8 mouse cellular contexts compared by ENCODE assay signal in the genomic region with DNA sequence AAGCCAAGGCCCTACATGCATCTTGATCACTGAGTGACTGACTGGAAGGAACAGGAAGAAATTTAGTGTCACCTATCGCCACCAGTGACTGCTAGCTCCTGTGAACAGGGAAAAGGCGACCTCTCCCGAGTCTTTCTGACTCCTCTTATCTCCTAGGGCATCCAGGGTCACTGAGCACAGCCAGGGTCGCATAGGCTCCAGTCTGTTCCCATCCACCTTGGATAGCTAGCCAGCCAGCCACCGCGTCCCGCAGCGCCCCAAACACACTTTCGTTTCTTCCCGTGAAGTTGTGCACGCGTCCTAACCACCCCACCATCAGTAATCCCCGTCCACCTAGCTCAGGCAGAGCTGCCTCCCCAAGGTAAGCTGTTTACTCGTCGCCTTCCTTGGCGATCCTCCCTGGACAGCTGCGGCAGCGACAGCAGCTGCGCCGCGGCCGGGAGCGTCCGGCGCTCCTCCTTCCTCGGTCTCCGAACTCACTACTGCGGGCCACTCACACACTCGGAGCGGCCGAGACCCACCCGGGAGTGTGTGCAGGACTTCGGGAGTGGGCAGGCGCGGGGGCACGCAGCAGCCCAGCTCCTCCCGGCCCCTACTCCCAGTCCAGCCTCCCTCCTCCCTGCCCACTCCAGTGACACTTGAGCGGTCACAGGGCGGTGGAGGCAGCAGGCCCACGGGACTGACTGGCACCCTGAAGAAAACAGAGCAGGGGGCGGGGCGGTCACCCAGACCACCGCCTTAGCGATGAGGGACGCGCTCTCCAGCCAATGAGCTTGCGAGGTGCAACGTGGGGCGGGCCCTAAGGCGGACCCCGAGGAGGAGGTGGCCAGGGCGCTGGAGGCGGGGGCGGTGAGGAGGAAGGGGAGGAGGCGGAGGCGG. TPM values are rescaled to one million over a fixed set of nuclear protein-coding genes. Genes with fewer than 3 reads are reported as not detected.
DNase-seq lines count a peak whose midpoint lies in the region; ATAC-seq and TF ChIP-seq lines count a peak whose summit lies in the region.

No protein-coding gene starts in this region.

- ATAC-seq in embryonic facial prominence, embryonic 15.5 days (ENCODE audit: insufficient number of reproducible peaks, low FRiP score, low TSS enrichment, low read depth), result peak; percentile 97
- ATAC-seq in kidney, embryonic 14.5 days (ENCODE audit: low FRiP score, low TSS enrichment), result peak; percentile 98
- ATAC-seq in limb, embryonic 15.5 days (ENCODE audit: insufficient number of reproducible peaks, low FRiP score, low TSS enrichment, low read depth), result peak; percentile 97

- no peaks in the 10 kb centered on the region for H3K27me3 ChIP-seq in embryonic facial prominence, embryonic 15.5 days
- H3K27me3 ChIP-seq in kidney, embryonic 14.5 days (ENCODE audit: control insufficient read depth, insufficient read depth, low read length), result no peaks in the 10 kb centered on the region
- H3K27me3 ChIP-seq in limb, embryonic 15.5 days, result no peaks in the 10 kb centered on the region

- H3K4me2 ChIP-seq in embryonic facial prominence, embryonic 15.5 days (replicated peaks), result peak overlapping the region; percentile 61
- H3K4me2 ChIP-seq in kidney, embryonic 14.5 days (replicated peaks; ENCODE audit: low read depth, low read length), result peak overlapping the region; percentile 59
- peak overlapping the region; percentile 74 for H3K4me2 ChIP-seq in limb, embryonic 15.5 days

- DNase-seq in 416B (ENCODE audit: low read depth), result peak; percentile 97
- peak; percentile 100 for DNase-seq in heart, adult 9 months (ENCODE audit: low spot score in 2 of 2)
- peak; percentile 95 to 99 for DNase-seq in monocyte, adult 2 months (ENCODE audit: low read depth in 1 of 2, low spot score in 2 of 2)
- DNase-seq in spleen, postnatal 36 days (ENCODE audit: low spot score in 2 of 2), result peak; percentile 99 to 100

- no peaks in the 10 kb centered on the region for H3K36me3 ChIP-seq in embryonic facial prominence, embryonic 15.5 days
- H3K36me3 ChIP-seq in kidney, embryonic 14.5 days (ENCODE audit: control insufficient read depth, insufficient read depth, low read length), result no peaks in the 10 kb centered on the region
- no peaks in the 10 kb centered on the region for H3K36me3 ChIP-seq in limb, embryonic 15.5 days

- no peaks in the 10 kb centered on the region for H3K9me3 ChIP-seq in embryonic facial prominence, embryonic 15.5 days (replicated peaks)
- H3K9me3 ChIP-seq in kidney, embryonic 14.5 days (ENCODE audit: control insufficient read depth, low read length), result no peaks in the 10 kb centered on the region
- no peaks in the 10 kb centered on the region for H3K9me3 ChIP-seq in limb, embryonic 15.5 days

- H3K27ac ChIP-seq in bone marrow, adult 2 months (ENCODE audit: control insufficient read depth, insufficient read depth, low read depth, low read length, poor library complexity), result peak overlapping the region; percentile 95
- peak overlapping the region; percentile 95 for H3K27ac ChIP-seq in embryonic facial prominence, embryonic 15.5 days (replicated peaks)
- peak overlapping the region; percentile 92 for H3K27ac ChIP-seq in kidney, embryonic 14.5 days (ENCODE audit: low read depth, low read length)
- peak overlapping the region; percentile 96 for H3K27ac ChIP-seq in limb, embryonic 15.5 days

- peak overlapping the region; percentile 80 for H3K9ac ChIP-seq in embryonic facial prominence, embryonic 15.5 days
- H3K9ac ChIP-seq in kidney, embryonic 14.5 days (ENCODE audit: low read depth, low read length), result peak overlapping the region; percentile 89
- H3K9ac ChIP-seq in limb, embryonic 15.5 days, result peak overlapping the region; percentile 85

- H3K4me3 ChIP-seq in bone marrow, adult 2 months (replicated peaks; ENCODE audit: control insufficient read depth, low read depth, low read length), result peak overlapping the region; percentile 100
- H3K4me3 ChIP-seq in embryonic facial prominence, embryonic 15.5 days (replicated peaks), result peak overlapping the region; percentile 92
- peak overlapping the region; percentile 88 for H3K4me3 ChIP-seq in kidney, embryonic 14.5 days (ENCODE audit: low read length)
- peak overlapping the region; percentile 96 for H3K4me3 ChIP-seq in limb, embryonic 15.5 days

- H3K4me1 ChIP-seq in bone marrow, adult 2 months (ENCODE audit: control insufficient read depth, insufficient read depth, low read length), result no peaks in the 10 kb centered on the region; the same call in 1 of the 2 replicates
- peaks cover 15% of the 10 kb centered on the region; the same call in 1 of the 2 replicates for H3K4me1 ChIP-seq in embryonic facial prominence, embryonic 15.5 days
- peaks cover 2% of the 10 kb centered on the region for H3K4me1 ChIP-seq in kidney, embryonic 14.5 days (ENCODE audit: control insufficient read depth, insufficient read depth, low read length)
- H3K4me1 ChIP-seq in limb, embryonic 15.5 days, result peaks cover 17% of the 10 kb centered on the region

- 1% methylated on average over 56 of the region's 56 CpGs for WGBS in bone marrow, adult 2 months
- under 1% methylated on average over 55 of the region's 56 CpGs for WGBS in embryonic facial prominence, embryonic 15.5 days
- under 1% methylated on average over 51 of the region's 56 CpGs for WGBS in kidney, embryonic 14.5 days
- WGBS in limb, embryonic 15.5 days, result under 1% methylated on average over 51 of the region's 56 CpGs

- no peak for TF ChIP-seq CTCF in bone marrow, adult 2 months (IDR thresholded peaks at IDR 0.05; ENCODE audit: control insufficient read depth, insufficient read depth, low read length)

- TF ChIP-seq POLR2A in bone marrow, adult 2 months (IDR thresholded peaks at IDR 0.05; ENCODE audit: borderline replicate concordance, control insufficient read depth, low read depth, low read length), result peak; percentile 87

RNA-seq across cellular contexts. Expression of a gene that starts 0.5 kb away (rescaled TPM):
- polyA plus RNA-seq in bone marrow, adult 2 months (2011; ENCODE audit: insufficient read depth, insufficient read length, low replicate concordance, missing spikeins), result 15.4 and 25.9 TPM in 2 replicates
- 82.8 and 84.5 TPM in 2 replicates for polyA plus RNA-seq in embryonic facial prominence, embryonic 15.5 days (2015; fragmentation: Nextera tagmentation; extraction: Ambion mirVana)
- polyA plus RNA-seq in kidney, embryonic 14.5 days (2014; fragmentation: Nextera tagmentation; extraction: Ambion mirVana), result 61.1 and 76.7 TPM in 2 replicates
- 55.4 and 60.8 TPM in 2 replicates for polyA plus RNA-seq in limb, embryonic 15.5 days (2015; fragmentation: Nextera tagmentation; extraction: Ambion mirVana)

Comparison
In these comparisons a context has a peak if more than half of its experiments do, and no peak if none do; other contexts are left out.
1. Peak in every context shown above with its lines: DNase-seq, ATAC-seq, H3K4me3 ChIP-seq and H3K27ac ChIP-seq.